14 mouse cellular contexts compared by ENCODE assay signal in genomic region chr19:55185651-55186050, GRCm38 (mm10). TPM values are rescaled to one million over a fixed set of nuclear protein-coding genes. Genes with fewer than 3 reads are reported as not detected.
DNase-seq lines count a peak whose midpoint lies in the region; ATAC-seq and TF ChIP-seq lines count a peak whose summit lies in the region.
"Had no signal": no experiment of that assay in that cellular context is flagged by ENCODE, and none has a peak within 500 bp of the region (broad histone marks: within the 10 kb centered on the region; RNA-seq: fewer than 3 reads in every experiment).

No protein-coding gene starts in this region.

- peak overlapping the region; percentile 80 for H3K27ac ChIP-seq in hindbrain, embryonic 10.5 days
- 0 out of 2 replicates have a peak overlapping the region, but pooled peaks have one; percentile 45 for H3K27ac ChIP-seq in midbrain, embryonic 14.5 days (replicated peaks; ENCODE audit: low read depth, low read length)
- H3K27ac ChIP-seq: liver, embryonic 15.5 days had no signal

- H3K4me1 ChIP-seq in hindbrain, embryonic 10.5 days (replicated peaks), result peaks cover 19% of the 10 kb centered on the region
- peaks cover 10% of the 10 kb centered on the region; the same call in 1 of the 2 replicates for H3K4me1 ChIP-seq in midbrain, embryonic 14.5 days (ENCODE audit: control insufficient read depth, insufficient read depth, low read length)

- DNase-seq in cerebellum, adult 9-11 months, result peak; percentile 9
- DNase-seq in cerebellum, postnatal 4 days (ENCODE audit: low spot score in 2 of 2), result no peak
- DNase-seq in brain, embryonic 14.5 days (ENCODE audit: low read depth), result peak; percentile 78
- no peak for DNase-seq in hindbrain, embryonic 10.5 days (ENCODE audit: low spot score)
- DNase-seq in midbrain, embryonic 14.5 days, result peak; percentile 52
- no peak for DNase-seq in MN1 (ENCODE audit: low spot score)
- DNase-seq in thymus, postnatal 0 days (ENCODE audit: low spot score), result no peak
- no peak for DNase-seq in gastrocnemius, postnatal 14 days
- DNase-seq: cerebellum, postnatal 36 days; heart, postnatal 10 days; kidney, adult 2 months; right cerebral cortex, postnatal 25 days had no signal

- no peak overlapping the region for H3K9ac ChIP-seq in midbrain, embryonic 14.5 days (replicated peaks; ENCODE audit: low read length)
- H3K9ac ChIP-seq: liver, embryonic 15.5 days had no signal

- intact Hi-C loops in gastrocnemius, postnatal 14 days (cut with DNase I; ENCODE audit: low total_unique reads), result no loop called here

- H3K9me3 ChIP-seq in hindbrain, embryonic 10.5 days, result no peaks in the 10 kb centered on the region
- no peaks in the 10 kb centered on the region for H3K9me3 ChIP-seq in midbrain, embryonic 14.5 days (ENCODE audit: control insufficient read depth, low read length)
- H3K9me3 ChIP-seq: liver, embryonic 15.5 days had no signal

- H3K36me3 ChIP-seq in hindbrain, embryonic 10.5 days, result no peaks in the 10 kb centered on the region
- no peaks in the 10 kb centered on the region for H3K36me3 ChIP-seq in midbrain, embryonic 14.5 days (ENCODE audit: control insufficient read depth, insufficient read depth, low read length)
- H3K36me3 ChIP-seq: liver, embryonic 15.5 days had no signal

- no peaks in the 10 kb centered on the region; the same call in 1 of the 2 replicates for H3K27me3 ChIP-seq in hindbrain, embryonic 10.5 days (ENCODE audit: insufficient read depth, poor library complexity, severe bottlenecking)
- H3K27me3 ChIP-seq in midbrain, embryonic 14.5 days (ENCODE audit: control insufficient read depth, insufficient read depth, low read length), result no peaks in the 10 kb centered on the region
- H3K27me3 ChIP-seq: liver, embryonic 15.5 days had no signal

- no peak for TF ChIP-seq CTCF in brain, embryonic 14.5 days (IDR thresholded peaks at IDR 0.05; ENCODE audit: borderline replicate concordance, extremely low read depth, insufficient read depth, insufficient read length)

- TF ChIP-seq POLR2A in brain, embryonic 14.5 days (IDR thresholded peaks at IDR 0.05; ENCODE audit: borderline replicate concordance, extremely low read depth, insufficient read depth, insufficient read length, poor library complexity, severe bottlenecking), result no peak

- peak; percentile 77 for ATAC-seq in midbrain, embryonic 14.5 days (ENCODE audit: low FRiP score, low TSS enrichment)

- H3K4me3 ChIP-seq in hindbrain, embryonic 10.5 days, result no peak overlapping the region
- H3K4me3 ChIP-seq in midbrain, embryonic 14.5 days (replicated peaks; ENCODE audit: low read depth, low read length), result no peak overlapping the region
- H3K4me3 ChIP-seq: liver, embryonic 15.5 days had no signal

- WGBS in hindbrain, embryonic 10.5 days, result 42% methylated on average over 3 of the region's 3 CpGs
- 24% methylated on average over 3 of the region's 3 CpGs for WGBS in midbrain, embryonic 14.5 days

- no peak overlapping the region for H3K4me2 ChIP-seq in midbrain, embryonic 14.5 days (ENCODE audit: low read length)
- H3K4me2 ChIP-seq: liver, embryonic 15.5 days had no signal

RNA-seq across cellular contexts. Expression of gene Tectb, which starts 5.1 kb away (rescaled TPM):
- polyA plus RNA-seq in brain, embryonic 14.5 days (2012; rRNA removed), result 0.13 and 0.18 TPM in 2 replicates
- not detected in 2 replicates for polyA plus RNA-seq in hindbrain, embryonic 10.5 days (2016; fragmentation: Nextera tagmentation; extraction: Ambion mirVana)
- 0.65 and 0.68 TPM in 2 replicates for polyA plus RNA-seq in midbrain, embryonic 14.5 days (2014; fragmentation: Nextera tagmentation; extraction: Ambion mirVana)
- 0.24 and 0.60 TPM in 2 replicates for polyA plus RNA-seq in thymus, postnatal 0 days (2015; fragmentation: Nextera tagmentation; extraction: Ambion mirVana)
- total RNA-seq in gastrocnemius, postnatal 14 days (2021), result under 1 TPM; 0.64 to 0.66 TPM
- total RNA-seq: left cerebral cortex, postnatal 36 days had no signal

RNA-seq across cellular contexts. Expression of gene Gucy2g, which starts 55.4 kb away (rescaled TPM):
- polyA plus RNA-seq in brain, embryonic 14.5 days (2012; rRNA removed), result 0.03 and 0.05 TPM in 2 replicates
- polyA plus RNA-seq in hindbrain, embryonic 10.5 days (2016; fragmentation: Nextera tagmentation; extraction: Ambion mirVana), result not detected in 2 replicates
- polyA plus RNA-seq in midbrain, embryonic 14.5 days (2014; fragmentation: Nextera tagmentation; extraction: Ambion mirVana), result 0.07 and 0.18 TPM in 2 replicates
- 0.04 and 0.06 TPM in 2 replicates for polyA plus RNA-seq in thymus, postnatal 0 days (2015; fragmentation: Nextera tagmentation; extraction: Ambion mirVana)
- total RNA-seq in gastrocnemius, postnatal 14 days (2021), result under 1 TPM; 0.10 to 0.24 TPM
- polyA plus RNA-seq: liver, embryonic 15.5 days had no signal

RNA-seq across cellular contexts. Expression of gene Gpam, which starts 58.6 kb away (rescaled TPM):
- polyA plus RNA-seq in brain, embryonic 14.5 days (2012; rRNA removed), result 24.3 and 30.5 TPM in 2 replicates
- 20.1 and 20.5 TPM in 2 replicates for polyA plus RNA-seq in hindbrain, embryonic 10.5 days (2016; fragmentation: Nextera tagmentation; extraction: Ambion mirVana)
- 19.3 and 28.7 TPM in 2 replicates for polyA plus RNA-seq in midbrain, embryonic 14.5 days (2014; fragmentation: Nextera tagmentation; extraction: Ambion mirVana)
- 6.0 and 6.4 TPM in 2 replicates for polyA plus RNA-seq in thymus, postnatal 0 days (2015; fragmentation: Nextera tagmentation; extraction: Ambion mirVana)
- total RNA-seq in gastrocnemius, postnatal 14 days (2021), result 100 to 1,000 TPM; 118 to 123 TPM

Comparison
In these comparisons a context has a peak if more than half of its experiments do, and no peak if none do; other contexts are left out.
1. DNase-seq: peak in cerebellum, adult 9-11 months (single experiment), brain, embryonic 14.5 days (single experiment) and midbrain, embryonic 14.5 days (single experiment); none in cerebellum, postnatal 4 days (0 of 2), hindbrain, embryonic 10.5 days (single experiment), MN1 (single experiment), thymus, postnatal 0 days (single experiment) and gastrocnemius, postnatal 14 days (single experiment).